Mouse (Mus musculus) layer of hippocampus, adult 9-10 months (tissue): ENCODE measurements around the gene Spin2-ps6.
"Not testable (repeated sequence)": the region's sequence is repeated elsewhere in the genome, so short reads cannot be mapped to it uniquely, and the experiment has no call there.

Source experiments
- DNase-seq: peaks from one replicate; pipeline ENCODE4 v3.0.0; 2022; ENCODE audit warnings: low spot score

The Spin2-ps6 gene

DNA sequence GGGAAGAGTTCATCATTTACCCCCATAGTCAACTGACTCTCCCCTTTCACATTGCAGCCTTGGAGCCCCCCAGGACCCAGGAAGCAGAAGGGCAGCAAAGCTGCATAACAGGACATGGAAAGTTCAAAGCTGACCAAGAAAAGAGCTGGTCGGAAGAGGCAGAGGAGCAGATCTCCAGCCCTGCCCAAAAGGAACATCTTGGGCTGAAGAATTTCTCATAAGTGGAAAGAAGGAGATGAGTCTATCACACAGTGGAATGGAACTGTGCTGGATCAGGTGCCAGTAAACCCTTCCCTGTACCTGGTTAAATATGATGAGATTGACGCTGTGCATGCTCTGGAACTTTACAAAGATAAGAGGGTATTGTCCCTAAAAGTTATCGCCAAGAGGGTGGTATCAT is at the start of gene Spin2-ps6:
Gene Spin2-ps6, plus strand, starts transcription at position 301 of the 400 bp plus-strand sequence.
- not testable (repeated sequence) for DNase-seq
